ENCODE assay signal across 10 mouse cellular contexts in the genomic region with DNA sequence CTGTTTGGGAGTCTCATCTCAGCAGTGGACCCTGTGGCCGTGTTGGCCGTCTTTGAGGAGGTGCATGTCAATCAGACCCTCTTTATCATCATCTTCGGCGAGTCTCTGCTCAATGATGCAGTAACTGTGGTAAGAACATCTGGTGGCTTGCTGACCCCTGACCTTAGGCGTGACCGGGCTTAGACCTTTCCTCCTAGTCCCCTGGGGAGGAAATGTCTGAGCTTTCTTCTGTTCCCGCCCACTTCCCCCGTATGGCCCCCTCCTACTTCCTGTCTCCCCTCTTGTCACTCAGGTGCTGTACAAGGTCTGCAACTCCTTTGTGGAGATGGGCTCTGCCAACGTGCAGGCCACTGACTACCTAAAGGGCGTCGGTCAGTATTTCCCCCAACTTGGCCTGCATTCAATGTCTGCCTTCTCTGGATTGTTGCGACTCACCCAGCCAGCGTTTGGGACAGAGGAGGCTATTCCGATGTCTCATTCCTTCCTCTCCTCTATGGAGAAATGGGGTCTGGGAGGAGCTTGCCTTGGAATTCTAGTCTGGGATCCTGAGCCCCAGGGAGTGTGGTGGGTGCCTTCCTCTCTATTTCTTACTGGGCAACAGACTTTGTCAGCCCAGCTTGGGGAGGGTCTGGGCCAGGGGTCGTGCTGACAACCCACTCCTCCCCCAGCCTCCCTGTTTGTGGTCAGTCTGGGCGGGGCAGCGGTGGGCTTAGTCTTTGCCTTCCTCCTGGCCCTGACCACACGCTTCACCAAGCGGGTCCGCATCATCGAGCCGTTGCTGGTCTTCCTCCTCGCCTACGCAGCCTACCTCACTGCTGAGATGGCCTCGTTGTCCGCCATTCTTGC. TPM values are rescaled to one million over a fixed set of nuclear protein-coding genes. Genes with fewer than 3 reads are reported as not detected.
A peak's percentile ranks its signal among the peaks of the same experiment; 100 is the strongest.
DNase-seq lines count a peak whose midpoint lies in the region; ATAC-seq lines count a peak whose summit lies in the region.
"Had no signal": no experiment of that assay in that cellular context is flagged by ENCODE, and none has a peak within 500 bp of the region (broad histone marks: within the 10 kb centered on the region; RNA-seq: fewer than 3 reads in every experiment).

No protein-coding gene starts in this region.

- H3K4me2 ChIP-seq in liver, embryonic 12.5 days = no peak overlapping the region
- H3K4me2 ChIP-seq: heart, embryonic 13.5 days; limb, embryonic 15.5 days had no signal

- DNase-seq in liver (no peak), ZHBTc4 (ENCODE audit: low read depth, low spot score) (peak; percentile 53)
- peak; percentile 39 to 53 for DNase-seq in heart, postnatal 14 days
- DNase-seq in thymus, postnatal 0 days (ENCODE audit: low spot score) = peak; percentile 60
- DNase-seq in frontal cortex, postnatal 14 days (ENCODE audit: low spot score in 2 of 2) = no peak
- no peak for DNase-seq in right cerebral cortex, postnatal 25 days

- no peak overlapping the region for H3K27ac ChIP-seq in liver, embryonic 12.5 days
- H3K27ac ChIP-seq: heart, embryonic 13.5 days; limb, embryonic 15.5 days had no signal

- no peak overlapping the region for H3K9ac ChIP-seq in liver, embryonic 12.5 days
- H3K9ac ChIP-seq: heart, embryonic 13.5 days; limb, embryonic 15.5 days had no signal

- no peaks in the 10 kb centered on the region for H3K9me3 ChIP-seq in liver, embryonic 12.5 days (replicated peaks)
- H3K9me3 ChIP-seq: heart, embryonic 13.5 days; limb, embryonic 15.5 days had no signal

- peaks cover 9% of the 10 kb centered on the region for H3K4me1 ChIP-seq in liver, embryonic 12.5 days

- 0 out of 2 replicates have a peak, but pooled peaks have one; percentile 28 for ATAC-seq in liver, embryonic 12.5 days

- H3K4me3 ChIP-seq in liver, embryonic 12.5 days = no peak overlapping the region
- H3K4me3 ChIP-seq: heart, embryonic 13.5 days; limb, embryonic 15.5 days; myocyte had no signal

- peaks cover 52% of the 10 kb centered on the region for H3K27me3 ChIP-seq in liver, embryonic 12.5 days (replicated peaks)
- H3K27me3 ChIP-seq: limb, embryonic 15.5 days had no signal

- no peaks in the 10 kb centered on the region for H3K36me3 ChIP-seq in liver, embryonic 12.5 days

- WGBS in liver, embryonic 12.5 days (ENCODE audit: insufficient replicate concordance) = 42% methylated on average over 26 of the region's 26 CpGs

- intact Hi-C loops in heart, postnatal 14 days (cut with DNase I) = no loop called here

RNA-seq across cellular contexts. Expression of a gene that starts 6.8 kb away (rescaled TPM):
- polyA plus RNA-seq in liver, embryonic 12.5 days (2016; fragmentation: Nextera tagmentation; extraction: Ambion mirVana) = 0.42 and 0.48 TPM in 2 replicates
- under 1 TPM; 0.83 to 0.86 TPM for total RNA-seq in heart, postnatal 14 days (2021)
- polyA plus RNA-seq in thymus, postnatal 0 days (2015; fragmentation: Nextera tagmentation; extraction: Ambion mirVana) = 0.48 and 0.60 TPM in 2 replicates

RNA-seq across cellular contexts. Expression of a gene that starts 7.6 kb away (rescaled TPM):
- 1.2 and 1.4 TPM in 2 replicates for polyA plus RNA-seq in liver, embryonic 12.5 days (2016; fragmentation: Nextera tagmentation; extraction: Ambion mirVana)
- 1 to 10 TPM; 9.2 to 9.4 TPM for total RNA-seq in heart, postnatal 14 days (2021)
- polyA plus RNA-seq in thymus, postnatal 0 days (2015; fragmentation: Nextera tagmentation; extraction: Ambion mirVana) = 0.85 and 1.1 TPM in 2 replicates

RNA-seq across cellular contexts. Expression of a gene that starts 17.7 kb away (rescaled TPM):
- not detected in 2 replicates for polyA plus RNA-seq in liver, embryonic 12.5 days (2016; fragmentation: Nextera tagmentation; extraction: Ambion mirVana)
- total RNA-seq in heart, postnatal 14 days (2021) = not detected
- polyA plus RNA-seq in thymus, postnatal 0 days (2015; fragmentation: Nextera tagmentation; extraction: Ambion mirVana) = 0.09 and 0.21 TPM in 2 replicates

RNA-seq across cellular contexts. Expression of a gene that starts 29.2 kb away (rescaled TPM):
- 106 and 109 TPM in 2 replicates for polyA plus RNA-seq in liver, embryonic 12.5 days (2016; fragmentation: Nextera tagmentation; extraction: Ambion mirVana)
- total RNA-seq in heart, postnatal 14 days (2021) = 10 to 100 TPM; 23.3 to 29.6 TPM
- 145 and 149 TPM in 2 replicates for polyA plus RNA-seq in thymus, postnatal 0 days (2015; fragmentation: Nextera tagmentation; extraction: Ambion mirVana)

RNA-seq across cellular contexts. Expression of a gene that starts 29.3 kb away (rescaled TPM):
- 9.9 and 10.0 TPM in 2 replicates for polyA plus RNA-seq in liver, embryonic 12.5 days (2016; fragmentation: Nextera tagmentation; extraction: Ambion mirVana)
- total RNA-seq in heart, postnatal 14 days (2021) = 1 to 10 TPM; 1.7 to 1.9 TPM
- polyA plus RNA-seq in thymus, postnatal 0 days (2015; fragmentation: Nextera tagmentation; extraction: Ambion mirVana) = 2.1 and 4.3 TPM in 2 replicates

Comparison
In these comparisons a context has a peak if more than half of its experiments do, and no peak if none do; other contexts are left out.
1. DNase-seq: peak in ZHBTc4 (single experiment), heart, postnatal 14 days (2 of 2) and thymus, postnatal 0 days (single experiment); none in liver (single experiment), frontal cortex, postnatal 14 days (0 of 2) and right cerebral cortex, postnatal 25 days (single experiment).